Mouse (Mus musculus) frontal cortex, postnatal 36 days (tissue): ENCODE results near the gene Upf1.

Experiments
- DNase-seq, 2 experiments: peaks; one replicate each; pipeline ENCODE4 v3.0.0; 2022; ENCODE audit warnings: low spot score in 2 of 2

The Upf1 gene

DNA sequence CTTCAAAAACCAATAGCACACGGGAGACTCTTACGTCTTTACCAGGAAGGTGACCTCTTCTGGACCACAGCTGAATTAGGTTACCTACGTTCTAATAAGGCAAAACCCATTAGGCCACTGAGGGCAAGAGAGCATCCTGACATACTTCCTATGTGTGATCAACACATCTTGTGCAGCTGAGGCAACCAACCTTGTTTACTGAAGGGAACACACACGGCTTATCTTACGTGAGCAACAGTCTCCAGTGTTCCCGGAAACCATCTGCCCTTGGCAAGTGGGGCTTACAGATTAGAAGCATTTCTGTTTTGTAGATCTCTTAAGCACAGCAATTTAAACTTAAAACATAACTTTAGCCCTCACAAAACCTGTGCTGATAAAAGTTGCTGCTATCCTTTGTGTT lies 25.6 kb downstream of the Upf1 start:
- DNase-seq = no peak

DNA sequence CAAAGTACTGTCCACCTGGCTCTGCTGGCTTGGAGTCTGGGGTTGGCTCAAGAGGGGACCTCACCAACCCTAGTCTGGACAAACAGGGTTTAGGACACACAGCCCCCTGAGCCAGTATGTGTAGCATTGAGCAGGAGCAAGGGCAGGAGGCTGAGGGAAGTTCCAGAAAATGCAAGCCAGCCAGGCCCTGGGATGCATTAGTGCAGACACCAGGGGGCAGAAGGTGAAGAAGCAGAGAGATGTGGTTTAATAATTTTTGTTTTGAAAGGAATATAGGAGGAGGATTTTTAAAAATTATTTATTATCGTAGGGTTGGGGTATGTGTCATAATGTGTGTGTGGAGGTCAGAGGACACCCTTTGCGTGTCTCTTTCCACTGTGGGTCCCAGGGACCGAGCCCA lies 29.4 kb downstream of the Upf1 start:
- DNase-seq = no peak

DNA sequence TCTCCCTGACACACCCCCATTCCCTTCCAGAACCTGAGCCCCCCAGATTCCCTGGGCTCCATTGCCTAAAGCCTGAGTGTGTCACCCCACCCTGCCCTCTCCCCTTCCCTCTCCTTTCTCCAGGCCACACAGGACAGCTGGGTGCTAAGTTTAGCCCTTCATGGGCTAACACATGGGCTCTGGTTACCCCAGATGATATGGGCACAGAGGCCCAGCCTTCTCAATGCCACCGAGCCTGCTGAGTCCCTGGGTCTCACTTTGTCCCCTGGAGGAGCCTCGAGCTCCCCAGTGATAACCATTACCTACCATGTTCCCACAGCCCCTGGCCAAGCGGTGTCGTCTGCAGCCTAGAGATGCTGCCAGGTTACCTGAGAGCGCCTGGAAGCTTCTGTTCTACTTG lies 35.2 kb downstream of the Upf1 start:
- DNase-seq = no peak

DNA sequence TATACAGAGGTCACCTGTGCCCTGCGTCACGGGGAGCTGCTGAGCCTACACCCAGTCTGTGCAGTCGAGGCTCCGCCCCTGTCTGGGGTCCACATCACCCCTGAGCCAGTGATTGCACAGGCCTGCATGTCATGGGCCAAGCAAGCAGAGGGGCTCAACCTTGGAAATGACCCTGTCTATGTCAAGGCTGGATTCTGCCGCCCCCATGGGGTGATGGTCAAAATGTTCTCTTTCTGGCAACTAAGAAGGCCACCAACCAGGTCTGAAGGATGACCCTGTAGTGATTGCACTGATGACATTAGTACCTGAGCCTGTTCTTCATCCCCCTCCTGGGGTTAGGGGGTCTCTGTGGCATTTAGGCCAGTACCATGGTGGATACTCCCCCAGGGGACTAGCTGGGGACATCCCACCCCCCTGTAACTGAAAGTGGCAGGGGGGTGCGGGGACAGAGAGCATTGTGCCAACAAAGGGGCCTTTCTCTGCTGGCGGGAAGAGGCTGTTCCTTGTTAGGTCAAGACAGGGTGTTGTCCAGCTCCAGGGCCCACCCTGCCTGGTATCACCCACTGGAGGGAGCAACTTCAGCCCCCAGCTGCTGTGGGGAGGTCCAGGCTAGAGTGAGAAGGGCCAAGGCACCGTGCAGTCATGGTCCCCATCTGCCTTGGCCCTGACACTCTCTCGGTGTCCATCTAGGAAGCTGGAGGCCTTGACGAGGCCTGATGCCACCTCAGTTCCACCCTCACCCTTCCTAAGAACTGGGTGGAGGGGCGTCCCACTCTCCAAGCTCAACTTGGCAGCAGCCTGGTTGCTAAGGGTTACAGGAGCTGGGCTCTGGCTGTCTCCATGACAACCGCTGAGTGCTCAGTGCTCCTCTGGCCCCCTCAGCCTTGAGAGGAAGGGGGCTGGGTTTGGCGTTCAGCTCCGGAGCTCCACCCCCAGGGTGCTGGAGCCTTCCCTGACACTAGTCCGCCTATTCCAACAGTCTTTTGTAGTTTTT lies 36.3 kb downstream of the Upf1 start:
- peak; percentile 82 to 91 for DNase-seq

DNA sequence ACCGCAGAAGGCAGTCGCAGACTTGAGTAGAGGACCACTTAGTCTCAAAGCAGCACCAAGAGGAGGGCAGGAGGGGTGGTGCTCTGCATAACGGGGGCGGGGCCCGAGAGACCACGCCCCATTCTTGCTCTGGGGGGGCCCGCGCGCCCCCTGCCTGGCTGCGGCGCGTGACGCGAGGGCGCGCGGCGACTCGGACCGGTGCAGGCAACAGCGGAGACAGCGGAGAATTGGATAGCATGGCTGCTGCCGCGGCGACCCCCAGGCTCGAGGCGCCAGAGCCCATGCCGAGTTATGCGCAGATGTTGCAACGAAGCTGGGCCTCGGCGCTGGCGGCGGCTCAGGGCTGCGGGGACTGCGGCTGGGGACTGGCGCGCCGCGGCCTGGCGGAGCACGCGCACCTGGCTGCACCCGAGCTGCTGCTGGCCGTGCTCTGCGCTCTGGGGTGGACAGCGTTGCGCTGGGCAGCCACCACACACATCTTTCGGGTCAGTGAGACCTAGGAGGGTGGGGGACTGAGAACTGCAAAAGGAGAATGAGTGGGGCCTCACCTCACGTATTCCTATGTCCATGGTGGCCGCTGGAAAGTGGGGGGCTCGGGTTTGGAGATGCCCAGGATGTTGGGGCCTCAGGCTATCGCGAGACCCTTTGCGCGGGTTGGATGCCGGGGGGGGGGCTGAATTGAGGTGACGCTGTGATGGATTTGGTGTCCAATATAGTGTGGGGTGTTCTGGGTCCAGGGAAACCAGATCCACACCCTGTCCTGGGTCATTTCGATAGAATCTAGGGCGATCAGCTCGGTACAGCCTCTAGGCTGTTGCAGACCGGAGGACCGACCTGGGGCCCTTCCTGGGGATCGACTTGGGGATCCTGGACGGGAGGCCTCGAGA lies 37.2 kb downstream of the Upf1 start, which contains the start of gene Cers1:
Cers1 (plus strand) TSS at position 152 of the 887 bp plus-strand sequence.
- DNase-seq = peak; percentile 78 to 84

DNA sequence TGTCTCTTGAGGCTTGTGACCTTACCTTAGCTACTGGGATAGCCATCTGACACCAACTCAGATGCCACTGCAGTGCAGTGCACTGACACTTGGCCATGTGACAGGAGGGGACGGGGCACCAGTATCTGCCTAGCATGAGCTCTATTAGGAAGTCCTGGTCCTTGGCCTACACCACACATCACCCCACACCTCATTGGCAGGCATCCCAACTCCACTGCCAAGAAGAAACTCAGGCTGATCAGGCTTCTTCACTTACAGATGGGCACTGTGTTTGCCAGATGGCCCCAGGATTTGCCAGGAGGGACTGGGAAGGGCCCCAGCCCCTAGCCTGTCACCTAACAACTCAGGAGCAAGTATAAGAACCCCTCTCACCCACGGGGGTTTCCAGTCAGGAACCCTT lies 39.7 kb downstream of the Upf1 start:
- DNase-seq = no peak

DNA sequence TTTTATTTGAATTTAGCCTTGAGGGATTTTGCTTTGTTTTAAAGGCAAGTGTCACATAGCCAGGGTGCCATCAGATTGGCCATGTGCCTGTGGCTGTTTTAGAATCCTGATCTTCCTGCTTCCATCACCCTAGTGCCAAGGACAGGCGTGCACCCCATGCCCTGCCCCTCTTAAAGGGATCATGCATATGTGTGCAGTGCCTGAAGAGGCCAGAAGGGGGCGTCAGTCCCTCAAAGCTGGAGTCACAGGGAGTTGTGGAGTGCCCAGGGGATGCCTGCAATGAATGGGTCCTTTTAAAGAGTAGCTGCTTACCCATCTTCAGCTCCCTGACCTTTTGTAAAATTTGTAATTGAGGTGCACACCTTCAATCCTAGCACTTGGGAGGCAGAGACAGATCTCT lies 43.8 kb downstream of the Upf1 start:
- DNase-seq = no peak

DNA sequence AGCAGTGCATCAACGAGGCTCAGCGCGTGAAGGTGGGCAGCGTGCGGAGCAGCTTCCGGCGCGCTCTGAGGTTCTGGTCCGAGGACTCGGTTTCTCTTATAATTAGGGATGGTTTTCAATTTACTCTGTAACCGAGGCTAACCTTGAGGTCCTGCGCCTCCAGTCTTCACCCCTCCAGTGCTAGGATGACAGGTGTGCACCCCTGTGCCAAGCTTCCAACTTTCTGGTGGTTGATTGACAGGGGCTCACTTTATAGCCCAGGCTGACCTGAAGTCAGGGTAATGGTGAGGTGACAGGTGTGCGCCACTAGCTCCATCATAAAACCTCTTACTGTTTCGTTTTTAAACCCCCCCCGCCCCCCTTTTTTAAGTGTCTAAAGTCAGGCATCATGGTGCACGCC lies 50.2 kb downstream of the Upf1 start:
- DNase-seq = no peak

DNA sequence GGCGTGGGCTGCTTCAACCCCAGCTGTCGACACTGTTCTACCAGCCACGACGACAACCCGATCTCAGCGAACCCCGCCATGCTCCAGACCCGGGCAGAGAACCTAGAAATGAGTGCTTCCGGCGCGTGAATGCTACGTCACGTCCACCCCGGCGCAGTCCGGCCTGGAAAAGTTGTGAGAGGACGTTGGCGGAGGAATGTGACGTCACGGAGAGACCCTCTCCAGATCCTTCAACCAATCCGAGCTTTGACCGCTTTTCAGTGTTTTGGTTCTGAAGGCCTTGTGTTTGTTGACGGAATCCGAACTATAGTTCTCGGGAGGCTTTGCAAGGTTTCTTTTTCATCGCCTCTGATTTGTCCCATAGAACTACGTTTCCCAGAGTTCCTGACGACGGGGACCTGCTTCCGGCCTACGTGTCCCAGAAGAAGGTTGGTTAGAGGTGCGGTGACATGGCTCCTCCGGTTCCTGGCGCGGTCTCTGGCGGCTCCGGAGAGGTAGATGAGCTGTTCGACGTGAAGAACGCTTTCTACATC lies 50.7 kb downstream of the Upf1 start, which contains the start of the genes Ddx49 and Cope:
Ddx49 (minus strand) TSS at position 132 of the 533 bp plus-strand sequence.
Cope (plus strand) TSS at position 161 of the 533 bp plus-strand sequence.
- DNase-seq = peak; percentile 98

DNA sequence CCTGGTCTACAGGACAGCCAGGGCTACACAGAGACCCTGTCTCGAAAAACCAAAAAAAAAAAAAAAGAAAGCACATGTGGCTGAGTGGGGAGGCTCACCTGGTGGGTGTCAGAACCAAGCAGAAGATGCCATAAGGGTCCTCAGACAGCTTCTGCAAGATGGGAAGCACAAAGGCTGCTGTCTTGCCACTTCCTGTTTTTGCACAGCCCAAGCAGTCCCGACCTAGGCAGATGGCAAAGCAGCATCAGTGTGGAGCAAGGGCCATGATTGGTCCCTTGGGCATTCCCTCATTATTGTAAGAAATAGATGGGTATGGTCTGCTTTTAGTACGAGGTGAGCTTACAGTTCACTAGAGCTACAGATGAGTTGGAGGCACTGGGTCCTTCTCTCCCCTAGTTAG lies 52.2 kb downstream of the Upf1 start:
- DNase-seq = no peak

DNA sequence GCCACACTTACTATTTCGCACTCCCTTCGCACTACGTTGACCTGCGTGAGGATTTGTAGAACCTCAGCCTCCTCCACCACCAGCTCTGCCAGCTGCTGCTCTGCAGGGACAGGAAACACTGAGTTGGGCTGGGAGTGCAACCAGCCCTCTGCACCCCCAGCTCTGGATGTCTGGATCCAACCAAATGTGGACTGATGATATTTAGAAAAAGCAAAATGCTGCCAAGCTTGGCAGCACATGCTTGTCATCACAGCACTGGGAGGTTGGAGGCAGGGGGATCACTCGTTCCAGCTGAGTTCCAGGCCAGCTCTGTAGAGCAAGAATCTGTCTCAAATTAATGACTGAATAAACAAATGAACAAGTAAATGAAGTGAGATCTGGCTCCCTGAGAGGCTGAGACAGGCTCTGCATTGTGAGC lies 59.1 kb downstream of the Upf1 start:
- DNase-seq = no peak

DNA sequence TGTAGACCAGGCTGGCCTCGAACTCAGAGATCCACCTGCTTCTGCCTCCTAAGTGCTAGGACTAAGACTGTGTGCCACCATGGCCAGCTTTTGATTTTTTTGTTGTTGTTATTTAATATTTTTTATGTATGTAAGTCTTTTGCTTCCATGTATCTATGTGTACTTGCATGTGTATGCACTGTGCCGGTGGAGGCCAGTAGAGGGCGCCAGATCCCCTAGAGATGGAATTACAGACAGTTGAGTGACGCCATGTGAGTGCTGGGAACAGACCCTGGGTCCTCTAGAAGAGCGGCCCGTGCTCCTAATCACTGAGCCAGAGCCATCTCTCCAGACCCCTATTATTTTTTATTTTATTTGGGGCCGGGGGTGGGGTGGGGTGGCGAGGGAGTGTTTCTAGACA lies 66.3 kb downstream of the Upf1 start:
- DNase-seq = no peak

DNA sequence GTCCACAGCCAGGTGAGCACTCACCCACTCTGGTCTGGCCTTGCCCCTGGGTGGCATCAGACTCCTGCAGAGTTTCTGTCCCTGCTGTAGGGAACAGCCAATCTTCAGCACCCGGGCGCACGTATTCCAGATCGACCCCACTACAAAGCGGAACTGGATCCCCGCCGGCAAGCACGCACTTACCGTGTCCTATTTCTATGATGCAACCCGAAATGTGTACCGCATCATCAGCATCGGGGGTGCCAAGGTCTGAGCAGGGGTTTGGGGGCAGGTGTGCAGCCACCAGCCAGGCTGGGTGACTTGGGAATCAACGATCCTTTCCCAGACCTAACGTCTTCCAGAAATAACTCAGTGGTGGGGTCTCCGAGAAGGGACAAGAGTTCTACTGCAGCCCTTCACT lies 67.8 kb downstream of the Upf1 start:
- DNase-seq = no peak

DNA sequence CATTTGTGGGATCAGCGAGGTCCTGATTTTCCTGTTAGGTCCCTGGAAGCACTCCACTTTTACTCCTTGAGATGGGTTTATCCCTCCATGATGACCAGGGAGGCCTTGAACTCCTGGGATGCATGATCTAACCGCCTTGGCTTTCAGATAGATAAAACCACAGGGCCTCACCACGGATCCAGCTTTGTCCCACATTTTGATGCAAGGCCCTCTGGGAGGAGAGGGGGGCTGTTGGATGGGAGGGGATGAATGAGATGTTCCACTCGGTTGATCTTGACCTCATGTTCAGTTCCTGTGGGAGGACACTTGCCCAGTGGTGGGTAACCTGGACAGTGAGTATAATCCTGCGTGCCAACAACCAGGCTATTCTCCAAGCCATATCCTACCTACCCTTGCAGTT lies 68.7 kb downstream of the Upf1 start:
- DNase-seq = no peak

DNA sequence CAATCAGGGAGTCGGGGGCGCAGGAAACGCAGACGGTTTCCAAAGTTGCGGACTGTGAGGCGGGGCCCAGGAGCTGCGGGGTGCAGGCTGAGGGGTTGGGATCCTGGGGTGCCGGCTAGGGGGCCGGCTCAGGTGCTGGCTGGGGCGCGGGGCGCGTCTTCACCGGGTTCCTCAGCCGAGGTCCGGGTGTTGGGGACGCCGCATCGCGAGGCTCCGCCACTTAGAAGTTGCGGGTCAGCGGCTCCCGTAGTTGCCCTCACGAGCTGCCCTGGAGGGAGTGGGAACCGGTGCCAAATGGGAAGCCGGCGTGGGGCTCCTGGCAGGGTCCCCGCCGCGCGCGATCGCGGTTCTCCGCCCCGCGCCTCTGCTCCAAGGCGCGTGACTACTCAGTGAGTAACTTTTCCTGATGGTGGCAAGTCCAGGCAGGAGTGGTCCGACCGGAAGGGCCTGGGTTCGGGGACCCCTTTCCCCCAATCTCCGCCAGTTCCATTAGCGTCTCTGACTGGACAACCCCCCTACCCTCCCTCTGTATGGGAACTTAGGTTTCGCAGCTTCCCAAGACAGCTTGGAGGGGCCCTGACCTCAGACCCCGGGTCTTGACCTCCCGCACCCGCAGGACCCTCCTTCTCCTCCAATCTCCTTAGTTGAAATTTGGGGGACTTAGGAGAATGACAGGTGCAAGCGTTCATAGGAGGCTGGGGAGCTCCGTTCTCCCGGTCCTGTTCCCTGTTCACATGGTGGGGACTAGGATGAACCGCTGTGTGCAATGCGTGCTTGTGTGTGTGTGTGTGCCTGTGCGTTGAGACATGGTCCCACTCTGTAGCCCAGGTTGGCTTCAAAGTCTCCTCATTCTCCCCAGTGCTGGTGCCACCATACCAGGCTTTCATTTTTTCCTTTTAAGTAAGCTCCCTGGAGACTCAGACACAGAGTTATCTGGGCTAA lies 69.7 kb downstream of the Upf1 start:
- DNase-seq = no peak

DNA sequence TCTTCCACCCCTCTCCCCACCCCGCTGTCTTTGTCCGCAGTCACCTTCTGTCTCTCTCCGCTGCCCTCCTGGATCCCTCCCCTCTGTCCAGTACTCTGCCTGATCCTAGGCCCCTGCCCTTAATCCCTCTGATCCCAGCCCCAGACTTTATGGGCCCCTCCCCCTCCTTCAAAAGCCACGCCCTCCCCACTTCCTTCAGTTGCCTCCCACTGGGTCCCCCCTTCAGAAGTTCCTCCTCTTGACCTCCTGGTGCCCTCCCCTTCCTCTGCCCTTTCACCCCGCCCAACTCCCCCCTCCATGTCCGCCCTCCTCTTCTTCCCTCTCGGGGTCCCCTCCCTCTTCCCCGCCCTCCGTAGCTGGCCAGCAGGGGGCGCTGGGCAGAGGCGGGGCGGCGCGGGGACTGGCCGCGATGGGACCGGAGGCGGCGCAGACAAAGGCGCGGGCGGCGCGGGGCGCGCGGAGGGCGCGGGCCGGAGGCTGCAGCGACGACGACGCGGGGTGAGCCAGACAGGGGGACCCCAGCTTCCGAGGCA lies 70.4 kb downstream of the Upf1 start, which contains the start of gene Homer3:
Homer3 (plus strand) TSS at position 225 of the 533 bp plus-strand sequence.
- DNase-seq = peak; percentile 65
